Mouse (Mus musculus) testis, adult 2 months (tissue): ENCODE data around the gene Scn8a.

Experiments used
- CTCF ChIP-seq: fragments of 200-500 bp; IDR thresholded peaks from 2 replicates; pipeline ENCODE4 v1.5.1; 2012; ENCODE audit warnings: low read depth, mild to moderate bottlenecking, inconsistent platforms, low read length, moderate library complexity; ENCODE audit not compliant: control insufficient read depth, insufficient read depth, insufficient replicate concordance
- POLR2A ChIP-seq: fragments of 200-500 bp; IDR thresholded peaks from 2 replicates; pipeline ENCODE4 v1.6.1; 2012; ENCODE audit warnings: low read depth, mild to moderate bottlenecking, inconsistent platforms, low read length, moderate library complexity; ENCODE audit not compliant: control insufficient read depth

- TF ChIP-seq POLR2A (no peak), CTCF (peak; percentile 22; the same call in 1 of the 2 replicates)
Measured at GRCm38 (mm10) chr15:100830682-100831081, 39.0 kb upstream of the Scn8a start.
